Mouse (Mus musculus) megakaryocyte, embryonic 14.5 days (primary cell): ENCODE data around the gene Klf13. TPM values are rescaled to one million over a fixed set of nuclear protein-coding genes. Genes with fewer than 3 reads are reported as not detected.

Source experiments
- H3K27me3 ChIP-seq: replicated peaks from 2 replicates; pipeline ENCODE3; 2012; ENCODE audit warnings: inconsistent platforms
- H3K36me3 ChIP-seq: replicated peaks from 2 replicates; pipeline ENCODE3; 2012; ENCODE audit warnings: low read length, inconsistent platforms, mixed read lengths
- H3K4me1 ChIP-seq: 2 replicates; pipeline ENCODE4 v1.6.1; 2012; ENCODE audit warnings: inconsistent platforms
- H3K4me3 ChIP-seq: replicated peaks from 2 replicates; pipeline ENCODE3; 2012; ENCODE audit warnings: moderate library complexity, mild to moderate bottlenecking, inconsistent platforms
- H3K9me3 ChIP-seq: 2 replicates; pipeline ENCODE4 v1.6.1; 2012; ENCODE audit warnings: inconsistent platforms
- FLI1 ChIP-seq: IDR thresholded peaks from 2 replicates; pipeline ENCODE4 v1.6.1; 2012; ENCODE audit warnings: low read length, inconsistent platforms, mixed read lengths
- GATA1 ChIP-seq: IDR thresholded peaks from 3 replicates; pipeline ENCODE4 v1.6.1; 2012; ENCODE audit warnings: mixed read lengths, low read length, inconsistent platforms, borderline replicate concordance
- polyA plus RNA-seq: library from polyadenylated mRNA; stranded (reverse); fragments of >175 nt; gene quantifications from 2 replicates; pipeline ENCODE4 v1.2.3, GENCODE M21; 2012; ENCODE audit warnings: low replicate concordance; ENCODE audit not compliant: insufficient read depth

Klf13 gene
- polyA plus RNA-seq, 1 experiment = 117 TPM

GRCm38 (mm10) chr7:63921909-63922562, 16.7 kb downstream of the Klf13 start:
- Histone ChIP-seq H3K4me3 (peak overlapping the region; percentile 21), H3K36me3 (peaks cover 83% of the 10 kb centered on the region), H3K4me1 (peaks cover 100% of the 10 kb centered on the region), H3K9me3 (no peaks in the 10 kb centered on the region), H3K27me3 (no peaks in the 10 kb centered on the region)
- TF ChIP-seq FLI1 (no peak), GATA1 (no peak)

GRCm38 (mm10) chr7:63918771-63919768, 19.6 kb downstream of the Klf13 start:
- Histone ChIP-seq H3K4me1 (peaks cover 100% of the 10 kb centered on the region), H3K9me3 (no peaks in the 10 kb centered on the region), H3K27me3 (no peaks in the 10 kb centered on the region), H3K4me3 (peak overlapping the region; percentile 66), H3K36me3 (peaks cover 95% of the 10 kb centered on the region)
- no peak for TF ChIP-seq FLI1
- no peak for TF ChIP-seq GATA1

GRCm38 (mm10) chr7:63917693-63918092, 21.0 kb downstream of the Klf13 start:
- peaks cover 100% of the 10 kb centered on the region for H3K4me1 ChIP-seq
- H3K4me3 ChIP-seq = peak overlapping the region; percentile 54
- H3K36me3 ChIP-seq = peaks cover 94% of the 10 kb centered on the region
- no peaks in the 10 kb centered on the region for H3K9me3 ChIP-seq
- no peaks in the 10 kb centered on the region for H3K27me3 ChIP-seq
- no peak for TF ChIP-seq GATA1
- no peak for TF ChIP-seq FLI1

GRCm38 (mm10) chr7:63916268-63916907, 22.3 kb downstream of the Klf13 start, which contains the start of gene E030018B13Rik:
Gene E030018B13Rik, plus strand, starts transcription at chr7:63916857.
- no peaks in the 10 kb centered on the region for H3K9me3 ChIP-seq
- H3K36me3 ChIP-seq = peaks cover 82% of the 10 kb centered on the region
- H3K27me3 ChIP-seq = no peaks in the 10 kb centered on the region
- no peak for TF ChIP-seq GATA1
- peak within 1 kb of the TSS; percentile 54 for H3K4me3 ChIP-seq
- H3K4me1 ChIP-seq = peaks cover 100% of the 10 kb centered on the region

- Histone ChIP-seq H3K4me3 (no peak overlapping the region), H3K27me3 (no peaks in the 10 kb centered on the region), H3K9me3 (no peaks in the 10 kb centered on the region), H3K4me1 (peaks cover 100% of the 10 kb centered on the region), H3K36me3 (peaks cover 76% of the 10 kb centered on the region)
- TF ChIP-seq GATA1 (no peak), FLI1 (no peak)
These were observed 23.8 kb downstream of the Klf13 start for GRCm38 (mm10) chr7:63914891-63915290.

GRCm38 (mm10) chr7:63913724-63914692, 24.7 kb downstream of the Klf13 start:
- peaks cover 100% of the 10 kb centered on the region for H3K4me1 ChIP-seq
- no peaks in the 10 kb centered on the region for H3K9me3 ChIP-seq
- H3K27me3 ChIP-seq = no peaks in the 10 kb centered on the region
- TF ChIP-seq GATA1 = no peak
- no peak for TF ChIP-seq FLI1
- H3K4me3 ChIP-seq = peak overlapping the region; percentile 18
- peaks cover 67% of the 10 kb centered on the region for H3K36me3 ChIP-seq

- Histone ChIP-seq H3K4me3 (peak overlapping the region; percentile 84), H3K9me3 (no peaks in the 10 kb centered on the region), H3K4me1 (peaks cover 100% of the 10 kb centered on the region), H3K36me3 (peaks cover 60% of the 10 kb centered on the region), H3K27me3 (no peaks in the 10 kb centered on the region)
- TF ChIP-seq GATA1 (no peak), FLI1 (no peak)
These were observed 25.6 kb downstream of the Klf13 start for GRCm38 (mm10) chr7:63912924-63913723.

GRCm38 (mm10) chr7:63912234-63912810, 26.4 kb downstream of the Klf13 start:
- H3K36me3 ChIP-seq = peaks cover 58% of the 10 kb centered on the region

More at GRCm38 (mm10) chr7:63912234-63912810, 26.4 kb downstream of the Klf13 start:
- TF ChIP-seq GATA1 (no peak), FLI1 (no peak)
- H3K9me3 ChIP-seq = no peaks in the 10 kb centered on the region
- H3K4me3 ChIP-seq = peak overlapping the region; percentile 84
- H3K27me3 ChIP-seq = no peaks in the 10 kb centered on the region
- H3K4me1 ChIP-seq = peaks cover 100% of the 10 kb centered on the region
